Mouse (Mus musculus): ENCODE results near the gene Tigit. TPM values are rescaled to one million over a fixed set of nuclear protein-coding genes. Genes with fewer than 3 reads are reported as not detected.

The Tigit gene
- total RNA-seq (2021), result not detected
- long read RNA-seq, experiment 1, result 0 reads
- long read RNA-seq, experiment 2, result 0 reads

DNA sequence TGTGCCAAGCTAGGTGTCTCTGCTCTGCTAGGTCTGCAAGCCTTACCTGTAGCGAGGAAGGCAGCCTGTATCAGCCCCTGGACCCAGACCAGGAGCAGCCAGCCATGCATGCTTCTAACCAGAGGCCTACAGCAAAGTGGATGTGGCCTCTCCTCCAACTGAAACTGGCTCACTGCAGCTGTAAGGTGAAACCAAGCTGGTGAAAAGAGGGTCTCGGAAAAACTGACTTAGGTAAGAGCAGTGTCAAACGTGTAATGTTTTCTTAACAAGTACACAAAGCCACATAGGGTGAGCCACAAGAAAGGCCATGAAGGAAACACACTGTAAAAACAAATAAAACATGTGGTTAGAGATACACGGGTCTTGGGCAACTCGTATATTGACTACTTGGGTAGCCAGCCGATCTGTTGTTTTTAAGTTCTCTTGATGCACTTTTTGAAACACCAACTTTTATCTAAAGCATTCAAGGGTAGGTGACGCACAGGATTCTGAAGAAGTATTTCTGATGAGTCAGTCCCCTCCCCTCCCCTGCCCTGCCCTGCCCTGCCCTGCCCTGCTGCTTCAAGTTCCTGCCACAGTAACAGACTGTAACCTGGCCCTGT, at the start of gene Tigit:
Gene Tigit (minus strand): TSS at position 169 of the 602 bp plus-strand sequence.
- DNase-seq (ENCODE audit: low spot score in 2 of 2), result no peak
- Histone ChIP-seq H3K4me3 (no peak within 1 kb of the TSS), H3K27ac (no peak within 1 kb of the TSS)
- no peak for TF ChIP-seq CTCF (conservative IDR thresholded peaks at IDR 0.05)

DNA sequence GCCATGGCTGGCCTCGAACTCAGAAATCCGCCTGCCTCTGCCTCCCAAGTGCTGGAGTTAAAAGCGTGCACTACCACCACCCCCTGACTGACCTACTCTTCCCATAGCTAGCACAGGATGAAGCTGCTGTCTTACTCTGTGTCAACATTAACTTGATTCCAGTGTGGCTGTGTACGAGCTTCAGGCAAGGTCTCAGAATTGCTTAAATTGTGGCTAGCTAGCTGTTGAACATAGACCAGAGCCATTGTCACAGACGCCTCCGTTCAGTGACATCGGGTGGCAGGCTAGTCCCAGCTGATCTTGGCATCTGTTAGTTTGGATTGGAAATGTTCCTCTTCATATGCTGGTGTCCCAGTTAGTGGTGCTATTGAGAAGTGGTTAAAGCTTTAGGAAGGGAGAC, 47.4 kb upstream of the Tigit start:
- TF ChIP-seq CTCF (conservative IDR thresholded peaks at IDR 0.05), result no peak
- Histone ChIP-seq H3K4me3 (no peak overlapping the region), H3K27ac (no peak overlapping the region)
- DNase-seq (ENCODE audit: low spot score in 2 of 2), result no peak

- Histone ChIP-seq H3K4me3 (peak overlapping the region; percentile 44), H3K27ac (peak overlapping the region; percentile 73; the same call in 1 of the 2 replicates)
- DNase-seq (ENCODE audit: low spot score in 2 of 2), result no peak
- no peak for TF ChIP-seq CTCF (conservative IDR thresholded peaks at IDR 0.05)
Observed at GRCm38 (mm10) chr16:43710651-43711050, 46.7 kb upstream of the Tigit start.

- peak overlapping the region; percentile 44 for H3K4me3 ChIP-seq
- no peak for DNase-seq (ENCODE audit: low spot score in 2 of 2)
- H3K27ac ChIP-seq, result peak overlapping the region; percentile 73; the same call in 1 of the 2 replicates
- no peak for TF ChIP-seq CTCF (conservative IDR thresholded peaks at IDR 0.05)
Observed at GRCm38 (mm10) chr16:43710134-43710475, 46.2 kb upstream of the Tigit start.

- Histone ChIP-seq H3K4me3 (peak overlapping the region; percentile 40), H3K27ac (peak overlapping the region; percentile 73)
- no peak for DNase-seq (ENCODE audit: low spot score in 2 of 2)
- no peak for TF ChIP-seq CTCF (conservative IDR thresholded peaks at IDR 0.05)
Observed at GRCm38 (mm10) chr16:43709432-43710133, 45.6 kb upstream of the Tigit start.

DNA sequence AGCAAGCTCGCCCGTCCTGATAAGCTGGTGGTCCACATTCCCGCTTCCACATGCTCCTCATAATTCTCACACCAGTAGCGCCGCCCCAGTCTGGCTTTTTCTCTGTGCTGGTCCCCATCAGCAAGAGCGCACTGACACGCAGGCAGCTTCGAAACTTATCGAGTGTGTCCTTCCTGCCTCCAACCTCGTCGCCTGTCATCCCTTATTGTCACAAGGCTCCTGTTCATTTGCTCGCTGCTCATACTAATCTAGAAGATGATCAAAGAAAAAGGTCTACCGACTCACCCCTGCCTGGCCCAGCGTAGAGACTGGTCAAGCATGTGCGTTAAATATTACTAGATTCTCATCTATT, 45.1 kb upstream of the Tigit start:
- DNase-seq (ENCODE audit: low spot score in 2 of 2), result no peak
- TF ChIP-seq CTCF (conservative IDR thresholded peaks at IDR 0.05), result no peak
- peak overlapping the region; percentile 73 for H3K27ac ChIP-seq
- H3K4me3 ChIP-seq, result peak overlapping the region; percentile 40

DNA sequence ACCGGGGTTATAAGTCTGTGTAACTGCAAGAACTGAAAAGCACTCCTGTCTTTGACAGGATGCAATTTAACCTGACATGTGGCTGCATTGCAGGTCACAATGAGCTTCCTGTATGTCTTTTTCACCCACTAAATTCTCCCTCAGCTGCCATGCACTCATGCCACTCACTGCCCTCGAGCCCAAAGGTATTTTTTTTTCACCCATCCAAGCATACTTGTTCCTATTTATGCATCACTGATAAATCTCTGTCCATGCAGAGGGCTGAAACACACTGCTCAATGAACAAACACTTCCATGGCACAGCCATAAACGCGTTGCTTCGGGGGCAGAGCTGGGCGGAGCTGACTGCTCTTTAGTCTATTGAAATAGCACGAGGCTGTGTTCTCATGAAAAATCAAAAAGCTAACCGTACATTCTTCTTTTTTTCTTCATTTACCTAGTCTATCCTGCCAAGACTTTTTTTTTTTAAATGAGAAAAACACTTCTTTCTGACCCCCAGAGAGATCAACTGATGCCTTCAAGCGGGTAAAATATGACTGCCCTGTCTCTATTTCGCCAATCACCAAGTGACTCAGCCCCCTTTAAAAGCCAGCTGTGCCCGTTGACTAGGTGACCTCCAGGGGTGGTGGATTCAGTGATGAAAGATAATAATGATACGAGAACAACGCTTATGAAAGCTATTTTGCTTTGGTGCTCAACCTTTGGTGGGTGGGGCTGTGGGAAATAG, 44.6 kb upstream of the Tigit start:
- H3K27ac ChIP-seq, result peak overlapping the region; percentile 73
- TF ChIP-seq CTCF (conservative IDR thresholded peaks at IDR 0.05), result no peak
- DNase-seq (ENCODE audit: low spot score in 2 of 2), result no peak
- H3K4me3 ChIP-seq, result peak overlapping the region; percentile 40

DNA sequence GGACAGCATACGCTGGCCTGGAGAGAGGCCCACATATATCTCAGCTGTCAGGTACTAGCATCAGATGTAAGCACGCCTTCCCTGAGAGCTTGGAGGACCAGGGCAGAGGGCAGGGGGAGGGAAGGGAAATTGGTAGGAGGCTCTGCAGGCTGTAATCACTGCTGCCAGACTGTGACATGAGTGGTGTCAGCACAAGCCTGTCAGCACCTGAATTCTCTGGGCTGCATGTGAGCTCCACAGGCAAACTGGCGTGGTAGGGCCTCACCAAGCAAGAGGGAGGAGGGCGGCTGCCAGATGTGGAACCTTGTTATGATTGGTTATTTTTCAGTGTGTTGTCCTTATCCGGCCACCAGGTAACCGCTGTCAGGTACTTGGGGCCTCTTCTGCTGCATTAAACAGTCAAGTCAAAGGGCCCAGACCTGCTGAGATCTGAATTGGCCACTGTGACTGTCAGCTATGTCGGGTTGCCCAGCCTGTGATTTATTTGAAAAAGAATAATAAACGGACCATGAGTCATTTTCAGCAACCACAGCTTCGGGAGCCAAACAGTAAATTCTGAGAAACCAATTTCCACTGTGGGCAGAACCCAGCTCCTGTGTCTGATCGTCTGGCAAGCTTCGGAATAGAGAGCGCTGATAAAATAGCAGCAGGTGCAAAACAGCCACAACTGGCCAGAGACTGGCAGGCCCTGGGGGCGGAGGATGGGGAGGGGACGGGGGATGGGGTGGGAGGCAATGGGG, 38.0 kb upstream of the Tigit start:
- H3K4me3 ChIP-seq, result no peak overlapping the region
- no peak for TF ChIP-seq CTCF (conservative IDR thresholded peaks at IDR 0.05)
- no peak overlapping the region for H3K27ac ChIP-seq
- DNase-seq (ENCODE audit: low spot score in 2 of 2), result no peak

GRCm38 (mm10) chr16:43700575-43700974, 36.6 kb upstream of the Tigit start:
- TF ChIP-seq CTCF (conservative IDR thresholded peaks at IDR 0.05), result no peak
- Histone ChIP-seq H3K4me3 (no peak overlapping the region), H3K27ac (no peak overlapping the region)
- DNase-seq (ENCODE audit: low spot score in 2 of 2), result no peak

DNA sequence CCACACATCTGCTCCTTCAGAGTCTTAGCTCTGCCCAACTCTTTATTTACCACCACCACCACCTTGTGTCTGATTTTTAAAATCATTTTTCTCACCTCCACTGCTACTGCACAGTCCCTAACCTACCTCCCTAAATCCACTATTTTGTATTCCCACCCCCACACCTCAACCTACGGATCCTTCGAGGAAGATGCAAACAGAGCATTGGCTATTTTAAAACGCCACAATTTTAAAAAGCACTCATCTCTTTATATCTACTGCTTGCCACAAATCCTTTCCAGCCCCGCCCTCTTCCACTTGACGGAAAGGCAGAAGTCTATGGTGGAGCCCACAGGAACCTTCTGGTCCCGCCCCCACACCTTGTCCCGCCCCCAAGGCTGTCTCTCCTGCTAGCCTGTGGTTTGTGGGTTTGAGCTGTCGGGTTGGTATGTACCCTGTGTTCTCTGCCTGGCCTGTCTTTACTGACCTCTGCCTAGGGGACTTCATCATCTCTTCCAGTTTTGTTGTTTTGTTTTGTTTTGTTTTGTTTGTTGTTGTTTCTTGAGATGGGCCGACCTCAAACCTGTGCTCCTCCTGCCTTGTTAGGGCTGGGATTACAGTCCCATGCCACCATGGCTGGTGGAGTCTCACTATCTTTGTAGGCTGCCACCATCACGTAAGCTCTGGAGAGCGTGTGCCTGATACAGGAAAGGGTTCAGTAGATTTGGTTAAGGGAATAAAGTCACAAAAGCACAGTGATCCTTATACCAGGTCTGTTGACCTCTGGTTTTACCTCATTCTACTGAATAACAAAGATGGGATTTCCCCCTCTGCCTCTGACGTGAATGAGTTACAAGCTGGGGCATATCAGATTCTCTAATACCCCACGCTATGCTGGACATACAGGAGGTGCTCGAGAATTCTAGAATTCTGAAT, 35.0 kb upstream of the Tigit start:
- DNase-seq (ENCODE audit: low spot score in 2 of 2), result no peak

DNA sequence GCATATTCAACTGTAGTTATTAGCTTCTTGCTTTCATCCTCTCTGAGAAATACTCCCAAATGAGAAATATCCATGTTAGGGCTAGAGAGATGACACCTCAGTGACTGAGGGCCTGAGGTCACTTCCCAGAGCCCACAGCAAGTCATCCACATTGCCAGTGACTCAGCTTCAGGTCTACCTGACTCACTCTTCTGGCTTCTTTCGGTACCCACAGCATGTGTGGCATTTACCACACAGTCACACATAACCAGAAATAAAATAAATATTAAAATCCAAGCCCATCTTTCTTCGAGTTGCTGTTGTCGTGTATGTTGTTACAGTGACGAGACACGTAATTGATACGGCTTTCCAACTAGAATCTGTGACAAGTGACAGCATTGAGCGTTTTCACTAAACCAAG, 33.8 kb upstream of the Tigit start:
- TF ChIP-seq CTCF (conservative IDR thresholded peaks at IDR 0.05), result no peak
- no peak for DNase-seq (ENCODE audit: low spot score in 2 of 2)
- Histone ChIP-seq H3K4me3 (no peak overlapping the region), H3K27ac (no peak overlapping the region)

More for the DNA sequence above, 35.0 kb upstream of the Tigit start:
- Histone ChIP-seq H3K4me3 (no peak overlapping the region), H3K27ac (no peak overlapping the region)
- TF ChIP-seq CTCF (conservative IDR thresholded peaks at IDR 0.05), result no peak

- no peak overlapping the region for H3K4me3 ChIP-seq
- no peak for DNase-seq (ENCODE audit: low spot score in 2 of 2)
- no peak for TF ChIP-seq CTCF (conservative IDR thresholded peaks at IDR 0.05)
- H3K27ac ChIP-seq, result no peak overlapping the region
Observed at GRCm38 (mm10) chr16:43695852-43696251, 31.9 kb upstream of the Tigit start.
